Mouse (Mus musculus) midbrain, embryonic 11.5 days (tissue): Measurements from ENCODE around the gene Trim80. TPM values are rescaled to one million over a fixed set of nuclear protein-coding genes. Genes with fewer than 3 reads are reported as not detected.

Experiments
- ATAC-seq: fragments of 200-750 bp; cut with Nextera tagmentation; 2 replicates; pipeline ENCODE4 v1.8.0; 2017; ENCODE audit warnings: moderate TSS enrichment, moderate library complexity; ENCODE audit not compliant: low FRiP score
- DNase-seq: peaks from one replicate; pipeline ENCODE4 v3.0.0; 2015; ENCODE audit warnings: low spot score; ENCODE audit errors: missing footprints
- H3K27ac ChIP-seq: fragments of 300-500 bp; sonication (generic); 2 replicates; pipeline ENCODE4 v1.5.1; 2014; ENCODE audit warnings: low read depth, low read length
- H3K27me3 ChIP-seq: fragments of 300-500 bp; sonication (generic); 2 replicates; pipeline ENCODE4 v1.6.1; 2014; ENCODE audit warnings: mild to moderate bottlenecking, low read length, moderate library complexity, mixed read lengths; ENCODE audit not compliant: control insufficient read depth, insufficient read depth
- H3K36me3 ChIP-seq: fragments of 300-500 bp; sonication (generic); 2 replicates; pipeline ENCODE4 v1.6.1; 2014; ENCODE audit warnings: mild to moderate bottlenecking, low read length, moderate library complexity, mixed read lengths; ENCODE audit not compliant: control insufficient read depth, insufficient read depth
- H3K4me1 ChIP-seq: fragments of 300-500 bp; sonication (generic); 2 replicates; pipeline ENCODE4 v1.6.1; 2014; ENCODE audit warnings: low read length; ENCODE audit not compliant: control insufficient read depth, insufficient read depth
- H3K4me2 ChIP-seq: fragments of 300-500 bp; sonication (generic); 2 replicates; pipeline ENCODE4 v1.6.1; 2014; ENCODE audit warnings: mild to moderate bottlenecking, moderate library complexity
- H3K4me3 ChIP-seq: fragments of 300-500 bp; sonication (generic); 2 replicates; pipeline ENCODE4 v1.5.1; 2014; ENCODE audit warnings: low read depth, low read length
- H3K9ac ChIP-seq: fragments of 300-500 bp; sonication (generic); 2 replicates; pipeline ENCODE4 v1.6.1; 2014; ENCODE audit warnings: low read length
- H3K9me3 ChIP-seq: fragments of 300-500 bp; sonication (generic); 2 replicates; pipeline ENCODE4 v1.6.1; 2016; ENCODE audit warnings: low read length; ENCODE audit not compliant: control insufficient read depth
- whole genome bisulfite sequencing: fragments of 180-500 bp; shearing (Covaris S2); extraction: QIAGEN DNeasy Blood & Tissue Kit; methylation state at CpG from one replicate; pipeline ENCODE4 v1.1.7; 2014; 5-methylcytosine and 5-hydroxymethylcytosine counted together
- polyA plus RNA-seq: library from polyadenylated mRNA; unstranded; fragments of >200 nt; fragmentation: Nextera tagmentation; extraction: Ambion mirVana; gene quantifications from 2 replicates; pipeline ENCODE4 v1.2.1, GENCODE M21; 2014

Trim80 gene
- polyA plus RNA-seq, 1 experiment from 2014 or later: not detected

DNA sequence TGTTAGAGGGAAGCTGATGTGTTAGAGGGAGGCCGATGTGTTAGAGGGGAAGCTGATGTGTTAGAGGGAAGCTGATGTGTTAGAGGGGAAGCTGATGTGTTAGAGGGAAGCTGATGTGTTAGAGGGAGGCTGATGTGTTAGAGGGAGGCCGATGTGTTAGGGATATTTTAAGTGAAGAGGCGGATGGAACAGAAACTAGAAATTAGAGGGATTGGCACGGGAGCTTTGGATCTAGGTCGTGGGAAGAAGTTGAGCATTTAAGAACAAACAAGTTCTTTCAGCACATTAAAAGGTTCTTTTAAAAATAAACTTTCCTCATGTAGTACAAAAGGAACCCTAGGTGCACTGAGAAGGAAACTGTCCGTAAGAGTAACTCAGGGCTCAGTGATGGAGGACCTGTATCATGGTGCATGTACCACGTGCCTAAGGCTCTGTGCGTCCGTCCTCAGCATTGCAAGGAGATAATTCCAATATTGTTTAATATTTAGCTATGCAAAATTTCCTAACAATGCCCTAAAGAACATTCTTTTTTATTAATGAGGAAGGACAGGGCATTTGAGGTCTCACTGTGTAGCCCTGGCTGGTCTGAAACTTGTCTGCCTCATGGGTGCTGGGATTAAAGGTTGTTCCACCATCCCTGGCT is 38.1 kb downstream of the Trim80 start:
- Histone ChIP-seq H3K9ac (no peak overlapping the region), H3K27ac (no peak overlapping the region), H3K27me3 (no peaks in the 10 kb centered on the region), H3K4me2 (no peak overlapping the region), H3K4me1 (peaks cover 9% of the 10 kb centered on the region; the same call in 1 of the 2 replicates), H3K36me3 (no peaks in the 10 kb centered on the region), H3K4me3 (no peak overlapping the region), H3K9me3 (no peaks in the 10 kb centered on the region)
- ATAC-seq: no peak
- WGBS: 84% methylated on average over 9 of the region's 9 CpGs
- no peak for DNase-seq

DNA sequence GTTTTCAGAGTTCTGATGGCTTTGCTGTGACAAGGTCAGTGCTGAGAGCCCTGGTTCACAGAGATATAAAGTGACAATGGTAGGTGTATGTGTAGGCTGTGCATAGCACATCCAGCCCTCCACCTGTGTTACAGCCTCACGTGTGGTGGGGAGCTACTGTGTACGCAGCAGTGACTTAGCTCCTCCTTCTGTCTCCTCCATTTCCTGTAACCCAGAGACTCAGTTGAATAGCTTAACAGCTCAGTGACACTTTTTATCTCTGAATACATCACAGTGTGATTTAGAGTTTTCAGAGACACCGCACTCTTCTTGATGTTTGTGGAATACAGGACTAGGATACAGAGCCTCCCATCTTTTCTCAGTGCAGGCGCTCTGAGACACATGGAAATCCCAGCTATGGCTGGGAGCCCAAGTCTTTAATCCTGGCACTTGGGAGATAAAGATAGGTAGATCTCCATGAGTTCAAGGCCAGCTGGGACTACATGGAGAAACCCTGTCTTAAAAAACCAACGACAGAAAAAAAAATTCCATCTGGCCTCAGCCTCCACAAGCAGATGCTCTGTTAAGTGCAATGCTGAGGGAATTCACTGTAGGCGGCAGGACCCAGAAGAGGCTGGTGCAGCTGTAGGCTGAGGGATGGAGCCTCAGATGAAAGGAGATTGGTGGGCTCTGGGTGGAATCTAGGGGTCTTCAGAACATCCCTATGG is 41.4 kb downstream of the Trim80 start:
- H3K9ac ChIP-seq: no peak overlapping the region
- H3K4me2 ChIP-seq: no peak overlapping the region
- no peak overlapping the region for H3K4me3 ChIP-seq
- H3K4me1 ChIP-seq: peaks cover 4% of the 10 kb centered on the region; the same call in 1 of the 2 replicates
- no peaks in the 10 kb centered on the region for H3K36me3 ChIP-seq
- DNase-seq (no peak), ATAC-seq (no peak)
- no peaks in the 10 kb centered on the region for H3K9me3 ChIP-seq
- 86% methylated on average over 6 of the region's 6 CpGs for WGBS
- no peak overlapping the region for H3K27ac ChIP-seq
- H3K27me3 ChIP-seq: no peaks in the 10 kb centered on the region

DNA sequence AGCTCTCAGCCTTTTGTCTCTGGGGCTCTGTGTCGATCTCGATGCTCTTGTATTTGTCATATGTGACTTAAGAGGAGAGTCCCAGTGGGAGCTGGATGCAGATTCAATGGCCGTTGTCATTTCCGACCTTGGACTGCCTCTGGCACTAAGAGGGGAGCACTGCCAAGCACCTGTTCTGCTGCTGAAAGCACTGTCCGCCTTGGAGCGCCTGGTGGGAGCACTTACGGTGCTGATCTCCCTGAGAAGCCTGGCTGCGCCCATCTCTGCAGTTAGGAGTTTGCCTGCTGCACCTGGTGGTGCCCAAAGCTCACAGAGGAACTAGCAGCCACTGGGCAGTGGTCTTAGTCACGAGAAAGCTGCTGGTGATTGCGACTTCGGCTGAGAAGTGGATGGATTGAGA is 42.9 kb downstream of the Trim80 start:
- H3K4me3 ChIP-seq: no peak overlapping the region
- H3K4me1 ChIP-seq: peaks cover 4% of the 10 kb centered on the region; the same call in 1 of the 2 replicates
- WGBS: 69% methylated on average over 11 of the region's 11 CpGs
- no peaks in the 10 kb centered on the region for H3K9me3 ChIP-seq
- ATAC-seq: no peak
- no peak overlapping the region; the same call in 1 of the 2 replicates for H3K9ac ChIP-seq
- no peak overlapping the region for H3K27ac ChIP-seq
- H3K4me2 ChIP-seq: no peak overlapping the region
- no peak for DNase-seq
- H3K27me3 ChIP-seq: no peaks in the 10 kb centered on the region
- no peaks in the 10 kb centered on the region for H3K36me3 ChIP-seq

DNA sequence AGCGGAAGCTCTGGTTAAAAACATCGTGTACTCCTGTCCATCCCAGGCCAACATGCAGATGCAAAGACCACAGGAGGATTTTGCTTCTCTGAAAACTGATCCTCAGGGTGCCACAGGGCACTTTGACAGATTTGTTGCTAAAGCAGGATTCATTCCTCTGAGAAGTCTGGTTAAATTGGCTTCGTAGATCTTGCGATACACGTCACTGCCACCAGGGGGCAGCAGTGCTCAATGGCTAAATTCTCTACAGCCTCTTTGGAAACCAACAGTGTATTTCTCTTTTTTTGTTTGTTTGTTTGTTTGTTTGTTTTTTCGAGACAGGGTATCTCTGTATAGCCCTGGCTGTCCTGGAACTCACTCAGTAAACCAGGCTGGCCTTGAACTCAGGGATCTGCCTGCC is 43.4 kb downstream of the Trim80 start:
- H3K4me1 ChIP-seq: peaks cover 4% of the 10 kb centered on the region; the same call in 1 of the 2 replicates
- H3K27me3 ChIP-seq: no peaks in the 10 kb centered on the region
- peak; percentile 99 for DNase-seq
- H3K9ac ChIP-seq: no peak overlapping the region; the same call in 1 of the 2 replicates
- no peak for ATAC-seq
- 18% methylated on average over 6 of the region's 6 CpGs for whole genome bisulfite sequencing
- H3K9me3 ChIP-seq: no peaks in the 10 kb centered on the region
- no peak overlapping the region for H3K4me2 ChIP-seq
- no peak overlapping the region for H3K4me3 ChIP-seq
- H3K27ac ChIP-seq: no peak overlapping the region
- H3K36me3 ChIP-seq: no peaks in the 10 kb centered on the region

DNA sequence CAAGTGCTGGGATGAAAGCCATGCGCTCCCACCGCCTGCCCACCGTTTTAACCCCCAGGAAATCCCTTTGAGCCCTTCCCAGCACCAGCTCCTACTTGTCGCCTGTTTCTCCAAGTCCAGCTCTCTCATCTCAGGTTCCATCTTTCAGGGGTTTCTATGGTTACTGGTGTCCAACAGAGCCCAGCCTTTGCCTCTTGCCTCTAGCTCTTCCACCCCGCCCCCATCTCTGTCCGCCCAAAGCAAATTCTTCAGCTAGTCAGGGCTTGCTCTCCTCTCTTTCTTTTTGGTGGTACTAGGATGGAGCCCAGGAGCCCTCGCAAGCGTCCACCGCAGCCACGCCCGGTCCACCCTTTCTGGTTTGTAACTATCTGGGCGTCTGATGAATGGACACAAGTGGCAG is 44.8 kb downstream of the Trim80 start:
- WGBS: 29% methylated on average over 12 of the region's 12 CpGs
- Histone ChIP-seq H3K36me3 (no peaks in the 10 kb centered on the region), H3K9ac (no peak overlapping the region), H3K27me3 (no peaks in the 10 kb centered on the region), H3K4me3 (no peak overlapping the region), H3K27ac (no peak overlapping the region), H3K4me2 (no peak overlapping the region), H3K9me3 (no peaks in the 10 kb centered on the region), H3K4me1 (peaks cover 4% of the 10 kb centered on the region; the same call in 1 of the 2 replicates)
- DNase-seq (peak; percentile 89), ATAC-seq (peak; percentile 48; the same call in 1 of the 2 replicates)

DNA sequence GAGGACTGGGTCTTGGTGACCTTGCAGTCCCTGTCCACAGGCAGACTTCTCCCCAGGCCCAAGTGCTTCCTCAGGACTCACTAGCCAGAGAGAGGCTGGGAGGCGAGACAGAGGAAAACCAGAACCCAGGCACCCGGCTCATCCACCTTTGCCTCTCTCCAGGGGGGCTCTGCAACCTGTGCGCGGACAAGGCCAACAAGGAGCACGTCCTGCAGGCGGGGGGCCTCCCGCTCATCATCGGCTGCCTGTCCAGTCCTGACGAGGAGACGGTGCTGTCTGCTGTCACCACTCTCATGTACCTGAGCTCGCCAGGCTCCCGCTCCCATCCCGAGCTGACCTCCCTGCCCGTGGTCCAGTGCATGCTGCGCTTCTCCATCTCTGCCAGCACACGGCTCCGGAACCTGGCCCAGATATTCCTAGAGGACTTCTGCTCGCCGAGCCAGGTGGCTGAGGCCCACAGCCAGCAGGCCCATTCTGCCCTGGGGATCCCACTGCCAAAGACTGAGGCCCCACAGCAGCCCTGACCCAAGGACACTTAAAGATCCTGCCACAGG is 48.3 kb downstream of the Trim80 start:
- no peak overlapping the region for H3K4me3 ChIP-seq
- ATAC-seq (no peak), DNase-seq (no peak)
- H3K4me2 ChIP-seq: no peak overlapping the region
- no peaks in the 10 kb centered on the region for H3K27me3 ChIP-seq
- 87% methylated on average over 19 of the region's 19 CpGs for WGBS
- H3K36me3 ChIP-seq: no peaks in the 10 kb centered on the region
- no peak overlapping the region for H3K27ac ChIP-seq
- peaks cover 11% of the 10 kb centered on the region for H3K4me1 ChIP-seq
- H3K9me3 ChIP-seq: no peaks in the 10 kb centered on the region
- no peak overlapping the region for H3K9ac ChIP-seq

DNA sequence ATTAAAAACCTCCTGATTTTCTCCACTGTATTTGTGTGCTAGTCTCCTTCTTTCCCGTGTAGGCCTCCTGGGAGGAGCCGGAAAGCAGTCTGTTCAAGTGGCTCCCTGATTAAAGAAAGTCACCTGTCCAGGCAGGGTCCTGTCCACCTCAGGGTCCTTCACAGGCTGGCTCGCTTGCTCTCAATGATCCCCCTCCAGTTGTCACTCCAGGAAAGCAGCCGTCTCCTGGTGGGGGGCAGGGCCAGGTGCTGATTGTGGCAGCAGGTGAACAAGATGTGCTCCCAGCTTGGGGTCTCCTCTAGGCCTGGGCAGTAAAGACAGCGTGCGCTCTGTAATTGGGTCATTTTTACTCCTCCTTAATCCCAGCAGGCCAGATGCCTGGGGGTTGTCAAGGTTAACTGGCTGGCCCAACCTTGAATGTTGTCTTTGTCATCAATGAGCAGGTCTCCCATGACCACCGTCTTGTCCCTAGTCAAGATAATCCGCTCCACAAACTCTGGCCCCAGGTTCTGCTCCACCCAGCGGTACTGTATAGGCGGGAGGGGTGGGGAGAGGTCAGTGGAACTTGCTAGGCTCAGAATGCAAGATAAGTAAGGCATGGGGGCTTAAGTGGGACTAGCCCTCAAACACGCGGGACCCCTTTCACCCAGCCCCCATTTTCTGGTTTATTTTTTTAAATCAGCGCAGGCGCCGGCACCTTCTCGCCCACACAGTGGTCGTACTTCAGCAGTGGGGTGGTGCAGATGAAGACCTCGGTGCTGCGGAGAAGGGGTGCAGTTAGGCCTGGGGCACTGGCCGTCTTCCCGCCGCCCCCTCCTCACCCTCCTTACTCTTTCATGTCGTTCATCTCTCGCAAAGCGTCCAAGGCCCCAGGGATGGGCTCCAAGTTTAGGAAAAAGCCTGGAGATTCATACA is 50.4 kb downstream of the Trim80 start:
- ATAC-seq (peak; percentile 61), DNase-seq (no peak)
- Histone ChIP-seq H3K27me3 (no peaks in the 10 kb centered on the region), H3K36me3 (no peaks in the 10 kb centered on the region), H3K9me3 (no peaks in the 10 kb centered on the region), H3K4me3 (peak overlapping the region; percentile 69), H3K9ac (peak overlapping the region; percentile 81), H3K27ac (no peak overlapping the region), H3K4me1 (peaks cover 7% of the 10 kb centered on the region), H3K4me2 (peak overlapping the region; percentile 84)
- 27% methylated on average over 25 of the region's 25 CpGs for WGBS

DNA sequence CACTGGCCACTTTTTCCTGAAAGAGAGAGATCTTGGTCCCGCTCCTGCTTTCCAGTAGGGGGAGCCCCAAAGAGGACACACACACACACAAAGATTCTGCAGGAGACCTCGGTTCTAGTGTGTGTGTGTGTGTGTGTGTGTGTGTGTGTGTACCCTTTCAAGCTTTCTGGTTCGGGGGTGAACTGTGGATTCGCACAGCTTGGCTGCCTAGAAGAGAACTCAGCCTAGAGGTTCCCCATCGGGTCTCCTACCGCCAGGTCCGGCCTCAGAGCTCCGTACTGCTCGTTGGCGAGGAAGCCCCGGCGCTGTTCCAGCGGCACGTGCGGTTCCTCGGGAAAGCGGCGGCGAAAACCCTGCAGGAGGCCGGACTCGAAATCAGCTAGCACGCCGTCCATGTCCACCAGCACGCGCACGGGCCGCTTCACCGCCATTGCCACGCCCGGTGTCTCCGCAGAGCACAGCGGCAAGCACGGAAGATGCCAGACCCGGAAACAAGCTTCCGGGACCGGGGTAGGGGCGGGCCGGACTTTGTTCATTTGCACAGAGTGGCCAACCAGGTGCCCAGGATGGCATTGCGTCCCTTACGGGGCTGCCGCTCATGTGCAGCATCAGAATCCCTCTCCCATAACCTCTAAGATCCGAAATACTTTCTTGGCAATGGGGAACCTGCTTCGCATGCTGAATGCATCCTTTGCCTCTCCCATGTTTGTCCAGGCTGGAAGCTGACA is 51.2 kb downstream of the Trim80 start, which contains the start of gene Nt5c:
TSS of gene Nt5c (minus strand) at position 507 of the 728 bp plus-strand sequence.
- under 1% methylated on average over 43 of the region's 43 CpGs for WGBS
- peak within 1 kb of the TSS; percentile 84 for H3K4me2 ChIP-seq
- DNase-seq (peak; percentile 97), ATAC-seq (peak; percentile 89)
- no peaks in the 10 kb centered on the region for H3K36me3 ChIP-seq
- H3K9me3 ChIP-seq: no peaks in the 10 kb centered on the region
- no peaks in the 10 kb centered on the region for H3K27me3 ChIP-seq
- H3K4me1 ChIP-seq: peaks cover 7% of the 10 kb centered on the region
- H3K4me3 ChIP-seq: peak within 1 kb of the TSS; percentile 69
- peak within 1 kb of the TSS; percentile 81 for H3K9ac ChIP-seq
- peak within 1 kb of the TSS; percentile 59 for H3K27ac ChIP-seq
